Mouse (Mus musculus): Measurements from ENCODE around the gene Slc9a6.

Slc9a6 gene

DNA sequence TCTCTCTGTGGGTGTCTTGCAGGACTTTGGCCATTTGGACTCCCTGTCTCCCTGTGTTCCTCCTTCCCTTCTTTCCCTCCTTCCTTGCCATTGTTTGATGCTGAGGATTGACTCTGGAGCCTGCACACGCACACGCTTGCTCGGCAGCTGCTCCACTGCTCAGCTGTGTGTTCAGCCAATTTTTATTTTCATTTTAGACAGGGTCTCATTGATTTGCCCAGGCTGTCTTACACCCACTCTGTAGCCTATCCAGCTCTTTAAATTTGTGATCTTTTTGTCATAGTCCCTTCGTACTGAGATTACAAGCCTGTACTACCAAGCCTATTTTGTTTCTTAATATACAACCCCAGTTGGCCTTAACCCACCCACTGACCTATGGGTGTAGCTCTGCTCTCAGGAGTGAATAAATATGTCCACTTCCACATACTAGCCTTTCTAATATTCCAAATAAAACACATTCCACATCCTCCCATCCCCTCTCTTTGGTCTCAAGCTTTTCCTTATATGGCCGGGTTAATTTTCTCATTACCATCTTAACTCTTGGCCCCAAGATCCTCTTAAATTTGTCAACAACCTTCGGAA lies 87.7 kb downstream of the Slc9a6 start:
- no peak for TF ChIP-seq GATA4 (IDR thresholded peaks at IDR 0.05; ENCODE audit: insufficient replicate concordance, low read length)

GRCm38 (mm10) chrX:56697886-56698285 lies 88.3 kb downstream of the Slc9a6 start:
- no peak for TF ChIP-seq GATA4 (IDR thresholded peaks at IDR 0.05; ENCODE audit: insufficient replicate concordance, low read length)

- TF ChIP-seq GATA4 (IDR thresholded peaks at IDR 0.05; ENCODE audit: insufficient replicate concordance, low read length) = no peak
These were observed 91.7 kb downstream of the Slc9a6 start for GRCm38 (mm10) chrX:56701261-56701660.

DNA sequence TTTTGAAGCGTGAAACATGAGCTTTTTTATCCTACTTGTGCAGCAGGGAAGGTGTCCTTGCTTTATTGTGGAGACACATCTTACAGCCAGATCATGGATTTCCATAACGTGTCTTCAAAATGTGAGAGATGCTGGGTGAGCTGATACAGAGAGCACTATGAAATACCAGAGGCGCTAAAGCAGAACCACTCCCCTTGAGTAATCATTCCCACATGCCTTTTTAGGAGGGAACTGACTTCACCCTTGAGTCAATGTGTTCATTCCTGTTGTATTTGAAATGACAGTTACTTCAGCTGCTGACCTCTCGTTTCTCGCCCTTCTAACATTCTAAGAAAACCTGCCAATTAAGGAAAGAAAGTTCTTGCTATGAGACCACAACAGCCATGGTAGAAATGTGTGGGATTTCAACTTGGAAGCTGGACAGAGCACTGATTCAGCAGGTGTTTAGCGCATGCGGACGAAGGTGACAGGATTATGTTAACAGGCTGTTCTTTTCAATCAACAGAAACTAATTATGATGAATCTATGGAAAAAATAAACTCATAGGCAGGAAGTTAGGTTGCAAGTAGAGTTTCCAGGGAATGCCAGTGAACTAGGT lies 94.5 kb downstream of the Slc9a6 start:
- TF ChIP-seq GATA4 (IDR thresholded peaks at IDR 0.05; ENCODE audit: insufficient replicate concordance, low read length) = no peak

DNA sequence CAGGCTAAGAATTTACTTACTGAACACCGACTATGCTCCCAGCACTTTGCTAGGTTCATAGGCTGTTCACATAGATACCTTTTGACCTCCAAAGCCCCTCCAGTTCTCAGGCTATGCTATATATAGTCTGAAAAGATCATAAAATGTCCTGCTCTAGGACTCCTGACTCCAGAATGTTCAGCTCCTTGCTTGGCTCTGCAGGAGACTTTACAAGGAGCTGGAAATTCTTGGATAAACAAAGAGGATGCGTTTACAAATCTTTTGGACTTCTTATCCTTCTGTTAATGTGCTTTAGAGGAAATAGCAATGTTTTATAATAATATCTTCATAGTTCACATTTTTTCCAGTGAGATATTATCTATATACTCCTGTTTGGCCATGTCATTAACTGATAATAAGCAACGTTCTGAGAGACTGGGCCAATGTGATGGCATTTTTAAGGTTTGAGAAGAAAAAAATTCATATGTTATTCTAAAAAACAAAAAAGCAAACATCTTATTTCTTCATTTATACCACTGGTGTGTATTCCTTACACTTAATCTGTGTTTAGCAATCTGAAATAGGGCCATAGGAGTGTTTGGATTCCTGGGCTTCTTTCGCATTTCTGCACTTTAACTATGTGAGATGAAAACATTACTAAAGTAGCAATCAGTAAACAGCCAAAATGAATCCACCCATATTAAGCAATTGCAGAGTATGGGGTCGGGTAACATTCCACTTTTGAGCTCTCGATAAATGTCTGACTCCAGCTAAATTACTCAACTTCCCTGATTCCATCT lies 99.2 kb downstream of the Slc9a6 start:
- no peak for TF ChIP-seq GATA4 (IDR thresholded peaks at IDR 0.05; ENCODE audit: insufficient replicate concordance, low read length)

GRCm38 (mm10) chrX:56710522-56710921 lies 101.0 kb downstream of the Slc9a6 start:
- TF ChIP-seq GATA4 (IDR thresholded peaks at IDR 0.05; ENCODE audit: insufficient replicate concordance, low read length) = no peak

- no peak for TF ChIP-seq GATA4 (IDR thresholded peaks at IDR 0.05; ENCODE audit: insufficient replicate concordance, low read length)
These were observed 103.1 kb downstream of the Slc9a6 start for GRCm38 (mm10) chrX:56712666-56713065.
